Mouse (Mus musculus): ENCODE results near the gene Xrn2.
"Not testable (repeated sequence)": the region's sequence is repeated elsewhere in the genome, so short reads cannot be mapped to it uniquely, and the experiment has no call there.

Gene Xrn2

DNA sequence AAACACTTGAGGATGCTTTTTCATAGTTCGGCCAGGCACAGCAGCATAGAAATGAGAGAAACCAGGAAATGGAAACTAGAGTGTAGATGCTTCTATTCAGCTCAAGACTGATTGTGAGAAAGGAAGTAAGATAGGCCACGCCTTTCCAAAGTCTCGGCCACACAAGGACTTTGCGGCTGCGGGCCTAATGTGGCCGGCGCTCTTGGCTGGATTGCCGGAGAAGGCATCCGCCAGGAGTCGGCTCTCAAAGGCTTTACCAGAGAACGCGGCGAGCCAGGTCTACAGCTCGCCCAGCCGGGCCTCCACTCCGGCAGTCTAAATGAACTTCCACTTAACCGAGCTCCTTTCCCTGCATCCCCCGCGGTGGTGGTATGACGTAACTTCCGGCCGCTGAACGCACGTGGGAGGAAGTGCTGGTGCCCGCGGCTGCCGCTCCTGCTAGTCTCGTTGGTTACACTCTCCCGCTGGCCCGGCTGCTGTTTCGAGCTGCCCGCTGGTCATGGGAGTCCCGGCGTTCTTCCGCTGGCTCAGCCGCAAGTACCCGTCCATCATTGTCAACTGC is at the start of gene Xrn2:
Gene Xrn2, plus strand, starts transcription at position 374 of the 562 bp plus-strand sequence.
- DNase-seq (ENCODE audit: low read depth, low spot score) = peak; percentile 95

DNA sequence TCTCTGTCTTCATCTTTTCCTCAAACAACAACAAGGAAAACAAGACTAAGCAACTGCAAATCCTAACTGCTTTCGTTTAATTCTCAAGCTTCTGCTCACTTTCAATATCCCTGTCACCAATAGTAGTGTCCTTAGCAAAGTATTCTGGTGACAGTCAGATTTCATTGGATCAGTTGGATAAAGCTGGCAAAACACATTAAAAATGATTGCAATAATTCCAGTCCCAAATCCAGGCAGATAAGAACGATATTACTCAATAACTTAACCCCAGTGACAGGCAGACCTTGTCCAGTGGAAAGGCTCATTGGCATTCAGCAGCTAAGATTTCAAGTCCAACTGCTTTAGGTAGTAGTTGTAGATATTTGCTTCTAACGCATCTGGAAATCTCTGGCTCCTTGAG is 37.8 kb upstream of the Xrn2 start:
- no peak for DNase-seq (ENCODE audit: low read depth, low spot score)

DNA sequence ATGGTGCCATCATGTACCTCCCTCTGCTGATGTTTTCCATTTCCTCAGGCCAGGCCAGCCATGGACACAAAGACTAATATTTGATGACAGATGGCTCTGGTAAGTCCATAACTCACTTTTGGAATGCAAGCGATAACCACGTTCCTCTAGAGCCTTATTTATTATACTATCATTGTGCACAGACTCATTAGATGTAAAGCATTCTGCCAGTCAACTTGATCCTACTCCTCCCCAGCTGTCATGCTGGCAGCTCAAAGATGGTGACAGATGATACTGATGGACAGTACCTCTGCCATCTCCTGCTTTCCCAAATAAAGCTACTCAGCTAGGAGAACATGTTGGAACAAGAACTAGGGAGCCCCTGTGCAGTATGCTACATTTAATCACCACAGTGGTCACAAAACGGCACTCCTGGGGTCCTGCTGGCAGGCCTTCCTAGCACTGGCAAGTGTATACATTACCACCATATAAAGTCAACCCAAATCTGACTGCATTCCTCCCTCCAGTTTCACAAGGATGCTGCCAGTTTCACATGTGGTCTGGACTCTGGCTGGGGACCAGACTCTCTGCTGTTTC is 37.3 kb upstream of the Xrn2 start:
- no peak for DNase-seq (ENCODE audit: low read depth, low spot score)

DNA sequence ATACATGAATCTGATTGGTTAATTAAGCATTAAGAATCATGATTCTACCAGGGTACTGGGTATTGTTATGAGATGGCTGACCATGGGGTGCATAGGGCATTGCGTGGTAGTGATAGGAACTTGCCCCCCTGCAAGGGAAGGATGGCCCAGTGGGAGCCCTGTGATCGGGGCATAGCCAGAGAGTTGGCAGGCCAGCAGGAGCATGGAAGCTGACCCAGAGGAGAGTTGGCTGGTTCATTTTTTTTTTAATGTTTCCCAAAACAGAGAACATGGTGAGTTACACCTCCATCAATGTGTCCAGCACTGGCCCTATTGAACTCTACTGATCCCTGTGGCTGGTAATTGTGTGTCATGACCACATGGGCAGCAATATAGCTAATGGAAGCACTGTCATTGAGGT is 30.0 kb upstream of the Xrn2 start:
- DNase-seq (ENCODE audit: low read depth, low spot score) = no peak

DNA sequence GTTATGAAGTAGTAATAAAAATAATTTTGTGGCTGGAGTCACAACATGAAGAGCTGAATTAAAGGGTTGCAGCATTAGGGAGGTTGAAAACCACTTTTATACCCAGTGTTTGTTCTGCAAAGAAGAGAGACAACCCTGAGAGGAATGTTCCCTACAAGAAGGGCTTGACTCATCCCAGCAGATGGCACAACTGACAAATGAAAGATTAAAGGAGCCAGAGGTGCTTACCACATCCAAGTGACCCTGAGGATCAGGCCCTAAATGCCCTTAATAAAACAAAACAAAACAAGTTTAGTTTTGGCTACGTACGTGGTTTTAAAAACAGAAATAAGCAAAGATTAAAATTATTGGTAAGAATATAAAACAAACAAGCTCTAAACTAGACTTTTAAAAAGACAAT is 28.0 kb upstream of the Xrn2 start:
- no peak for DNase-seq (ENCODE audit: low read depth, low spot score)

DNA sequence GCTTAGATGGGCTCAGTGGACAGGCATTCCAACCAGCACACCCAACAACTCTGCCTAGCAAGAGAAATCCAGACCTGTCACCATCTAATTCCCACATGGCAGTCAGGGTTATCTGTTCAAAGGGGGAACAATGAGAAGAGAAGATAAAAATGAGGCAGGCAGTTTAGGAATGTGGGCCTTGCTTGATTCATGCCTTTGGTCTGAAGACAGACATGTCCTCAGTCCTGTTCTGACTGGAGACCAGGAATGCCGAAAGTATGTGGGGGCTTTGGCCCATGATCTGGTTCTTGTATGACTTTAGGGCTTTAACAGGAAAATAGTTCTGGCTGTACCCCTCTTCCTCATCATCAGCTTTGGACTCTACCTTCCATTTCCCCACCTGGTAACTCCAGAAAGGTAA is 27.0 kb upstream of the Xrn2 start:
- DNase-seq (ENCODE audit: low read depth, low spot score) = no peak

DNA sequence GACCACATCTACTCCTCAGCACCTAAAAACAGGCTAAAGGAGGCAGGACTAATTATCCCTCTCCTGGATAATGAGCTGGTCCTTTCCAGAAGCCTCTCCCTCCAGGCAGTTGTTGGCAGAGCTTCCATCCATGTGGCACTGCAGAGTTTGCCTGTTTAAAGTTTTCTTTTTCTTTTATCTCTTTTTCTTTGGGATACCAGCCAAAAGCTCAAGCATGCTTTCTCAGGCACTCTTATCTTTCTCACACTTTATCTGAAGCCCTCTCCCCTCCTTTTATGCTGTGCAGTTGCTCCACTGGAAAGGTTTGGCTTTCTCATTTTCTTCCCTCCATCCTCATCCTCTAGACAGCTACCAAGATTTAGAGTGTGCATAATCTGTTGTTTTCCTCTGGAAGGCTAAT is 26.4 kb upstream of the Xrn2 start:
- DNase-seq (ENCODE audit: low read depth, low spot score) = no peak

DNA sequence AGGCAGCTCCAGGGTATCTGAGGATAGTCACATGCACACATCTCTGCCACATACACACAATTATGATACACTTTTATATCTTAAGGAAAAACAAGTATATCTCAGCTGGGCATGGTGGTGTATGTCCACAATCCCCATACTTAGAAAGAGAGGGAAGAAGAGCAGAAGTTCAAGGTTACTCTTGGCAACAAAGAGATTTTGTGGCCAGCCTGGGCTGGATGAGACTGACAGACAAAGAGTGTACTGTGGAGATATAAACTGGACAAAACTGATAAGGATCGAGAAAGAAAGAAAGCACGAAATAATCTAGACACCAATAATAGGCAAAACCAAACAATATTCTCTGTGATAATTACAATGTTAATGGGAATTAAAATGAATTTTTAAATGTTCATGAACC is 5.5 kb upstream of the Xrn2 start:
- DNase-seq (ENCODE audit: low read depth, low spot score) = no peak

DNA sequence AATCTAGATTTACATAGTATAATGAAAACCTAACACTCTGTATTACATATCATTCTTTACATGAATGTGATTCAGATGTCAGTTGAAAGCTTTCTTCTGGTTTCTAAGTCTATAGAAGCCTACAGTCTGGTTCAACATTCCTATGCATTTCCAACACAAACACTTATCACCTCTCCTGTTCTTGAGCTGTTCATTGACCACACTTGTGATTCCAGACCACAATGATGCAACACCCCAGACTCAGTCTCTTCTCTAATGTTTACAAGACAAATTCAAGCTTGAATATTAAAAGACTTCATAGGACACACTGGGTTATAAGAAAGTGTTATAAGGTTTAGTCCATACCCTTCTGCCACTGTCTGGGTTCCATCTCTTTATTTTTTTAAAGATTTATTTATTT is 3.7 kb upstream of the Xrn2 start:
- DNase-seq (ENCODE audit: low read depth, low spot score) = no peak

DNA sequence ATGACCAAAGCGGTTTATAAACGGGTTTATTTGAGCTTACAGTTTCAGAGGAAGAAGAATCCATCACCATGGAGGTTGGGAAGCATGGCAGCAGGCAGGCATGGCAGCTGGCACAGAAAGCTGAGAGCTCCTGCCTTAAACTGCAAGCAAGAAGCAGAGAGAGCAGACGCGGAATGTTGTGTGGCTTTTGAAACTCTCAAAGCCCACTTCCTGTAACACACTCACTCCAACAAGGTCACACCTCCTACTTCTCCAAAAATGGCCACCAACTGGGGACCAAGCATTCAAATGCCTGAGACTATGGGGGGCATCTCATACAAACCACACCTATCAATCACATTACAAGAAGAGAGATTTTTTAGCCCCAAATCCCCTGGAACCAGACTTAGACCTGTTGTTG is 2.7 kb upstream of the Xrn2 start:
- DNase-seq (ENCODE audit: low read depth, low spot score) = no peak

DNA sequence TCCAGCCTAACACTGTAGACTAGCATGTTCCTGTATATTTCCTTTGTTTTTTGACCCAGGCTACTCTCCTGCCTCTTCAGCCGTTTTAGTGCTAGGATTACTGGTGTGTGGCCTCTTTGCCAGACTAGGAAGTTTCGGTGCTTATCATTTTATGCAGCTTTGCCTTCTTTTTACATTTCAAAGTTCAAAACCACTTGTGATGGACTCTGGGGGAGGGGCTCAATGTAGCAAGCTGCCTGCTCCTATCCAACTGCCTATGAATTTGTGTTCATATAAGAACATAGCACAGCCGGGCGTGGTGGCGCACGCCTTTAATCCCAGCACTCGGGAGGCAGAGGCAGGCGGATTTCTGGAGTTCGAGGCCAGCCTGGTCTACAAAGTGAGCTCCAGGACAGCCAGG is 1.8 kb upstream of the Xrn2 start:
- no peak for DNase-seq (ENCODE audit: low read depth, low spot score)

DNA sequence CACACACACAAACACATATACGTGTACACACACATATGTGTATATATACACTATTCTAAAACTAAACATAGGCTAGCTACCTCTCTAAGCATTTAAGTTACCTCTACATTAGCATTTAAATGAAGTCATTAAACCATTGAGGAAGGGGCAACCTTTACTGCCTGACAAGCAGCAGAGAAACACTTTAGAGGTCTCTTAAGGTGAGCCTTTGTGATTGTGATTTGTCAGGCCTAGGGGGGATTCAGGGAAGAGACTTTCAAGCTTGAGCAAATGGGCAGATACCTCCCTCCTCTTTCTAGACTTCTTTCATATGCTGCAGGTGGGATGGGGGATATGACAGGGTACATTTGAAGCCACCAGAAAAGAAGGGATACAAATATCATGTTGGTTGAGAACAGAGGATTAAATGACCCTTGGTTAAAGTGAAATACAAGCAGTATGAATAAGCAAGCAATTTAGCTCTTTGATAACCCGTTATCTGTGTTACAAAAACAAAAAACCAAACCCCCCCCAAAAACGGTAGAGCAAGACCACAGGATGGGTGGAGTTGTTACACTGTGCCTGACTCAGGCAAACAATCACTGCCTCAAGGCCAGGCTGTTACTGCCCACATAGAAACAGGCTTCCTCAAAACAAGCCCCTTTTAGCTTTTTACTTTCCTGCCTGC is 1.2 kb upstream of the Xrn2 start:
- peak; percentile 4 for DNase-seq (ENCODE audit: low read depth, low spot score)

DNA sequence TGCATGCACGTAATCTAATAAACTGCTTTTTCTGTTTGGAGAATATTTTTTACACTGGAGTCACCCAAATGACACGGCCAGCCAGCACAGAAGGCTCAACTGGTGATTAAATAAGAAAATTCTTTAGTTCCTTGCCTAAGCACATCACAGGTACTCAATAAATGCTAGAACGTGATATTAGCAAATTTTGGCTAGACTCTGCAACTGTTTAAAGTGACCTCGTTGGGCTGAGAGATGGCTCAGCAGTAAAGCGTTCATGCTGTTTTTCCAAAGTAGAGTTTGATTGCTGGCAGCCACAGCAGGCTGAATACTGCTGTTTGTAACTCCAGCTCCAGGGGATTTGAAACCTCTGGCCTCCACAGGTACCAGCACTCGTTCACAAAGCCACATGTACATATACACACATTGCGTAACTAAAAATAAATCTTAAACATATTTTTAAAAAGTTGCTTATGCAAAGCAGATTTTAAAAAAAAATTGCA is 614 bp upstream of the Xrn2 start:
- DNase-seq (ENCODE audit: low read depth, low spot score) = no peak

DNA sequence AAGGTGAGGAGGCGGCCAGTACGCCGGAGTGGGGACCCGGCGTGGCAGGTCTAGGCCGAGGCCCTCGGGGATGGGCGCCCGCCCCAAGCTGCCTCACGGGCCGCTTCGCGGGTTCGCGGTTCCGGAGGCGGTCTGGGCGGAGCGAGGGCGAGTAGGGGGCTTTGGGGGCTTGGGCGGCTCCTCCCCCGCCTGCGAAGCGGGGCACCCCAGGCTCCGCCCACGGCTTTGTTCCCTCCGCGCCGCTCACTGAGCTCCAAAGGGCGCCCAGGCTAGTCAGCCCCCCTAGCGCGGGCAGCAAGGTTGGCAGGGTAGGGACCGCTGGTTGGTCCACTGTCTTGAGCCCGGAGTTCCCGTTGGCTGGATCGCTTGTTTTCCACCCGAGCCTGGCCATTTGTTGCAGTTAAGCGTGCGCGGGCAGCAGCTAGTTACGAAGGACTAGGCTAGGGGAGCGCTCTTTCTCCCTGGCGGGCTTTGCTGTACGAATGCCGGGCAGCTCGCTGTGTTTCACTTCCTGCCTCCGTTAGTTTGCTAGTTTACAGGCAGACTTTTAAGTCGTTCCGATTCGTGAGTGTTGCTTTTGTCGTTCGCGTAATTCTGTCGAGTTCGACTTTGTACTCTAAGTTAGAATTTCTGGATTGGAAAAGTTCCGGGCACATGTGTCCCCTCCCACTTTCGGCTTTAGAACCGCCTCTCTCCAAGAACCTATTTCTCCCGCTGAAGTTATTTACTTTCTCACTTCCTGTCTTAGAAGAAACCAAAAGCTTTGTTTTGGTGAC is 586 bp downstream of the Xrn2 start:
- DNase-seq (ENCODE audit: low read depth, low spot score) = peak; percentile 93

DNA sequence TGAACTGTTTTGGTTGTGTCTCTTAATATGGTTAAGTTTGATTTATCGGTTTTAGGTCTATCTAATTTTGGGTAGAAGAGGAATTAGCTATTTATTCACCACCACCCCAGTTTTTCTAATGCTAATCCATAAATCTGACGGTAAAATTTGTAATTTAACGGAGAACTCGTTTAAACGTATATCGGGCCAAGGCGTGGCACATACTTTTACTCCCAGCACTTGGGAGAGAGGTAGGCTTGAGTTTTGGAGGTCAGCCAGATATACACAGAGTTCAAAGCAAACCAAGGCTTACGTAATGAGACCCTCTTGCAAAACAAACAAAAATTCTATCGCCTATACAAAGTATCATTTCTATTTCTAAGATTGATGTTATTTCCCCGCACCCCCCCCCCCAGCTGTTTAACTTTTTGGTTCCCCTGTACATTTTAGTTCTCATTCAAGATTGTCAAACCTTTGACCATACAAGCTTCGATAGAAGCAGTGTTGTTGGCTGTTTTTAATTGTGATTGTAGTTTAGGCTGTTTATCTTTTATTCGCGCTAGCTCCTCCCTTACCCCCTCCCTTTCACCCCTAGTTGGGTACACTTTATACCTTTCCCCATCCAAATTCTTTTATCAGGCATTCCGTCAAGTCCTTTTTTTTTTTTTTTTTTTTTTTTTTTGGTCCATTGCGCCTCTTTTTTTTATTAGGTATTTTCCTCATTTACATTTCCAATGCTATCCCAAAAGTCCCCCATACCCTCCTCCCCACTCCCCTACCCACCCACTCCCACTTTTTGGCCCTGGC is 1.5 kb downstream of the Xrn2 start:
- DNase-seq (ENCODE audit: low read depth, low spot score) = peak; percentile 10

DNA sequence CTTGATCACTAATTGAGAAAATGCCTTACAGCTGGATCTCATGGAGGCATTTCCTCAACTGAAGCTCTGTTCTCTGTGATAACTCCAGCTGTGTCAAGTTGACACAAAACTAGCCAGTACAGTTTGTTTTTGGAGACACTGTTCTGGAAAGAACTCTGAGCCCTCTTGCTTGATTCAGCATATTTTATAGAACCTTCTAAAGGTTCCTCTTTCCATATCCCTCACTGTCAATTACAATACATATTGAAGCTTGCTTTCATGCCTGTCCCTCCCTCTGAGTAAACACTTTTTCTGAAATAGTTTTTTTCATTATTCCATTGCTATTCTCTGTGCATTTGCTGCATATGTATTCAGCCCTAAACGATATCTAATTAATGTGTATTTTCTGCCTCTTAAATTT is 9.2 kb downstream of the Xrn2 start:
- DNase-seq (ENCODE audit: low read depth, low spot score) = not testable (repeated sequence)

DNA sequence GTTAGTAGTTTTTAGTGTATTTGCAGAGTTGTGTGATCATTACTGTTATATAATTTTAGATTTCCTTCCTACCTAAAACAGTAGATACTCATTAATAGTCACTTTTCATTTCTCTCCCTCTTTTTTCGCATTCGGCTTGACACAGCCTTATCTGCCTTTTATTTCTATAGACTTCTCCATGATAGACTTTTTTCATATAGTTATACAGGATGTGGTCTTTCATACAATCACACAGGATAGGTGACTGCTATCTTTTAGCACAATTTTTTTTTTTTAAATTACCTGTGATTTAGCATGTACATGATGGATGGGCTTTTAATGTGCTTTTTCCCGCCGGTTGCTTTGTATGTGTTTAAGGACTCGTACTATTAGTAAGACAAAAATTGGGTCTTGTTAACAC is 10.3 kb downstream of the Xrn2 start:
- DNase-seq (ENCODE audit: low read depth, low spot score) = no peak

DNA sequence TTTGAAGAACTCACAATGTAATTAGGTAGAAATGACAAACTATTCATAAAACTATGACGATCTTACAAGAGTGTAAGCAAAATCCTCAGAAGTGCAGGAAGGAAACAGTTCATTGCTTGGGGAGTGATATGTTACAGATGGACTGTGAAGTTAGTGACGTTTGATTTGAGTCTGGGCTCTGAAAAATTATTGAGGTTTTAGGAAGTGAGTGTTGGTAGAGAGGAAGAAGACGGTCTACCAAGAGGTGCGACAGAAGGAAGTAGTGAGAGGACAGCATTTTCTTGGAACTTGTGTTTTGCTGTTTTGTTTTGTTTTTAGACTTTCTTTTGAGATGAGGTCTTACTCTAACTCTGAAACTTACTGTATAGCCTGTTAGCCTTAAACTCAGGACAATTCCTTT is 10.8 kb downstream of the Xrn2 start:
- no peak for DNase-seq (ENCODE audit: low read depth, low spot score)

DNA sequence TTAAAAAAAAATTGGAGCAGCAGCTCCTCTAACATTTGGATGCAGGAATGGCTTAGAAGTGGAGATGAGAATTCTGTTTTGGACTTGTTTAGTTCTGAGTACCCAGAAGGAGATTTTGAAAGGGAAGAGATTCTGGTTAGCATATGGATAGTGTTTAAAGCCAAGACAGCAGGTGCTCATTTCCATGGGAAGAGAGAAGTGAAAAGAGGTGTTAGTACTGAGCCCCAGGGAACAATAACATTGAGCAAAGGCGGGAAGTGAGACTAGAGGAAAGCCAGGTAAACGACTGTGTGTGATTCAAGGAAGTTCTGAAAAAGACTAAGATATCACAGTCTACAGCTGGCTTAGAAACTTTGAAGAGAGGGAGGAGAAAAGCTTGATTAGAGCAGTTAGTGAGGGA is 20.3 kb downstream of the Xrn2 start:
- DNase-seq (ENCODE audit: low read depth, low spot score) = no peak

DNA sequence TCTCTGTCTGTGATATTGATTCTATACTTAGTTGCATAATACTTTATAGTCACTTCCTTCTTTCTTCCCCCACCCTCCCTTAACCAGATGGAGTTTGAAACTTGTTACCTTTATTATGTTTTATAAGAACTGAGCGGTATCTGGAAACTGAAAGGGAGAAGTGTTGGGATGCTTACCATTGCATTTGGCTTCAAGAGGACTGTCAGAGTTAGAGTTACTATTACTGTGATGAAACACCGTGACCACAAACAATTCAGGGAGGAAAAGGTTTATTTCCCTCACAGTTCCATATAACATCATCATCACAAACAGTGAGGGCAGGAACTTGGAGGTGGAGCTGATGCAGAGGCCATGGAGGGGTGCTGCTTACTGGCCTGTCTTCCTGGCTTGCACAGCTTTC is 23.1 kb downstream of the Xrn2 start:
- no peak for DNase-seq (ENCODE audit: low read depth, low spot score)

DNA sequence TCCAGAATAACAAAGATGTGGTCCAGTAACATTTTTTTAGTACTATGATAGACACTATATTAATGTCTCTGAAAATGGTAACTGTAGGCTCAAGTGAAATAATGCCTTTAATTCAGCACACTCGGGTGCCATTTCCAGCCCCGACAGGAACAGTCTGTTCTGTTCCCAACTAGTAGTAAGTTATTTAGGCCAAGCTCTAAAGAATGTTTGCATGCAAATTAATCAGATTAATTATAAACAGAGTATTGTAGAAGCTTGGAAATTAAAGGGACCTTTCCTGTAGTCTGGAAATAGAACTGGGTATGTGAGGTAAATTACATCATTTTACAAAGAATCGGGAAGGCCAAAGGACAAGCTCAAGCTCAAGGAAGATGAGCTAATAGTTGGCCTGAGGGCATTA is 34.3 kb downstream of the Xrn2 start:
- no peak for DNase-seq (ENCODE audit: low read depth, low spot score)
